Mouse (Mus musculus): ENCODE results near the gene Pde4d. TPM values are rescaled to one million over a fixed set of nuclear protein-coding genes. Genes with fewer than 3 reads are reported as not detected.

Pde4d gene
- polyA plus RNA-seq, 1 experiment from 2014 or later, result 32.1 TPM

DNA sequence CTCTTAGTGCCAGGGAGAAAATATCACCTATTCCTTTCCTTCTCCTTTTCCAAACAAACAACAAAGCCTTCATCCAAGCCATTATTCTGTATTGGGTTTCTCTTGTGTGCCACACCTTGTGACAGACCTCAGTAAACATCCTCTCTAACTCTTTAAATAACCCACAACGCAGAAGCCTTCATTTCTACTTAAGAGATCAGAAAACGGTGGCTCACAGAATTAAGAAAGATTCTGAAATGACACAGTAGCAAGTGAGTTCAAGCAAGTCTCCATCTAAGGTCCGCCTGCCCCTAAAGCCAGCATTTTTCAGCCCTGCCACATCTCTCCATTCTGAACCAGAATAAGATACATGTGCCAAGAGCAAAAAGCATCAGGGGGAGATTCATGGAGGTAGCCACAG, 1370.4 kb downstream of the Pde4d start:
- 0 out of 2 replicates have a peak overlapping the region, but pooled peaks have one; percentile 40 for H3K27ac ChIP-seq (ENCODE audit: low read depth, low read length)
- peaks cover 34% of the 10 kb centered on the region for H3K4me1 ChIP-seq (ENCODE audit: control insufficient read depth, insufficient read depth, low read length)
- ATAC-seq (ENCODE audit: low read depth), result no peak
- no peak overlapping the region for H3K4me2 ChIP-seq (ENCODE audit: low read depth, low read length)
- H3K27me3 ChIP-seq (ENCODE audit: control insufficient read depth, insufficient read depth, low read length), result no peaks in the 10 kb centered on the region
- no peaks in the 10 kb centered on the region for H3K36me3 ChIP-seq (ENCODE audit: control insufficient read depth, insufficient read depth, low read length)
- H3K4me3 ChIP-seq (ENCODE audit: low read depth, low read length), result no peak overlapping the region
- WGBS, result 82% methylated on average over 3 of the region's 3 CpGs
- no peak overlapping the region for H3K9ac ChIP-seq (replicated peaks; ENCODE audit: low read depth, low read length)
- no peaks in the 10 kb centered on the region for H3K9me3 ChIP-seq (ENCODE audit: control insufficient read depth, low read length)

GRCm38 (mm10) chr13:109820866-109821265, 1371.1 kb downstream of the Pde4d start:
- no peak overlapping the region for H3K4me2 ChIP-seq (ENCODE audit: low read depth, low read length)
- WGBS, result 73% methylated on average over 3 of the region's 3 CpGs
- H3K4me3 ChIP-seq (ENCODE audit: low read depth, low read length), result no peak overlapping the region
- no peaks in the 10 kb centered on the region for H3K36me3 ChIP-seq (ENCODE audit: control insufficient read depth, insufficient read depth, low read length)
- H3K9ac ChIP-seq (replicated peaks; ENCODE audit: low read depth, low read length), result no peak overlapping the region
- no peaks in the 10 kb centered on the region for H3K9me3 ChIP-seq (ENCODE audit: control insufficient read depth, low read length)
- ATAC-seq (ENCODE audit: low read depth), result no peak
- H3K27me3 ChIP-seq (ENCODE audit: control insufficient read depth, insufficient read depth, low read length), result no peaks in the 10 kb centered on the region
- H3K4me1 ChIP-seq (ENCODE audit: control insufficient read depth, insufficient read depth, low read length), result peaks cover 34% of the 10 kb centered on the region
- peak overlapping the region; percentile 92 for H3K27ac ChIP-seq (ENCODE audit: low read depth, low read length)

- WGBS, result 10% methylated on average over 8 of the region's 8 CpGs
- Histone ChIP-seq H3K4me1 (ENCODE audit: control insufficient read depth, insufficient read depth, low read length) (peaks cover 34% of the 10 kb centered on the region), H3K27me3 (ENCODE audit: control insufficient read depth, insufficient read depth, low read length) (no peaks in the 10 kb centered on the region), H3K4me2 (ENCODE audit: low read depth, low read length) (peak overlapping the region; percentile 51), H3K9me3 (ENCODE audit: control insufficient read depth, low read length) (no peaks in the 10 kb centered on the region), H3K36me3 (ENCODE audit: control insufficient read depth, insufficient read depth, low read length) (no peaks in the 10 kb centered on the region), H3K27ac (ENCODE audit: low read depth, low read length) (peak overlapping the region; percentile 92), H3K4me3 (ENCODE audit: low read depth, low read length) (peak overlapping the region; percentile 22), H3K9ac (replicated peaks; ENCODE audit: low read depth, low read length) (peak overlapping the region; percentile 41; the same call in 1 of the 2 replicates)
- ATAC-seq (ENCODE audit: low read depth), result peak; percentile 77
These were observed 1372.1 kb downstream of the Pde4d start for GRCm38 (mm10) chr13:109821725-109822412.

GRCm38 (mm10) chr13:109822413-109823298, 1372.9 kb downstream of the Pde4d start:
- Histone ChIP-seq H3K27ac (ENCODE audit: low read depth, low read length) (peak overlapping the region; percentile 92), H3K4me2 (ENCODE audit: low read depth, low read length) (peak overlapping the region; percentile 51), H3K4me3 (ENCODE audit: low read depth, low read length) (peak overlapping the region; percentile 22), H3K36me3 (ENCODE audit: control insufficient read depth, insufficient read depth, low read length) (no peaks in the 10 kb centered on the region), H3K9me3 (ENCODE audit: control insufficient read depth, low read length) (no peaks in the 10 kb centered on the region), H3K27me3 (ENCODE audit: control insufficient read depth, insufficient read depth, low read length) (no peaks in the 10 kb centered on the region), H3K4me1 (ENCODE audit: control insufficient read depth, insufficient read depth, low read length) (peaks cover 34% of the 10 kb centered on the region), H3K9ac (replicated peaks; ENCODE audit: low read depth, low read length) (peak overlapping the region; percentile 41; the same call in 1 of the 2 replicates)
- peak; percentile 96 for ATAC-seq (ENCODE audit: low read depth)
- WGBS, result under 1% methylated on average over 15 of the region's 15 CpGs

GRCm38 (mm10) chr13:109823307-109824031, 1373.7 kb downstream of the Pde4d start:
- Histone ChIP-seq H3K27me3 (ENCODE audit: control insufficient read depth, insufficient read depth, low read length) (no peaks in the 10 kb centered on the region), H3K9ac (replicated peaks; ENCODE audit: low read depth, low read length) (peak overlapping the region; percentile 26; the same call in 1 of the 2 replicates), H3K36me3 (ENCODE audit: control insufficient read depth, insufficient read depth, low read length) (no peaks in the 10 kb centered on the region), H3K9me3 (ENCODE audit: control insufficient read depth, low read length) (no peaks in the 10 kb centered on the region), H3K4me2 (ENCODE audit: low read depth, low read length) (peak overlapping the region; percentile 51; the same call in 1 of the 2 replicates), H3K4me3 (ENCODE audit: low read depth, low read length) (no peak overlapping the region), H3K4me1 (ENCODE audit: control insufficient read depth, insufficient read depth, low read length) (peaks cover 34% of the 10 kb centered on the region), H3K27ac (ENCODE audit: low read depth, low read length) (peak overlapping the region; percentile 92)
- 22% methylated on average over 11 of the region's 11 CpGs for WGBS
- ATAC-seq (ENCODE audit: low read depth), result no peak

GRCm38 (mm10) chr13:109825891-109826290, 1376.1 kb downstream of the Pde4d start:
- Histone ChIP-seq H3K4me3 (ENCODE audit: low read depth, low read length) (no peak overlapping the region), H3K27me3 (ENCODE audit: control insufficient read depth, insufficient read depth, low read length) (no peaks in the 10 kb centered on the region), H3K27ac (ENCODE audit: low read depth, low read length) (no peak overlapping the region), H3K9me3 (ENCODE audit: control insufficient read depth, low read length) (no peaks in the 10 kb centered on the region), H3K36me3 (ENCODE audit: control insufficient read depth, insufficient read depth, low read length) (no peaks in the 10 kb centered on the region), H3K4me1 (ENCODE audit: control insufficient read depth, insufficient read depth, low read length) (peaks cover 28% of the 10 kb centered on the region), H3K4me2 (ENCODE audit: low read depth, low read length) (no peak overlapping the region), H3K9ac (replicated peaks; ENCODE audit: low read depth, low read length) (no peak overlapping the region)
- no peak for ATAC-seq (ENCODE audit: low read depth)
- 83% methylated on average over 6 of the region's 6 CpGs for WGBS

DNA sequence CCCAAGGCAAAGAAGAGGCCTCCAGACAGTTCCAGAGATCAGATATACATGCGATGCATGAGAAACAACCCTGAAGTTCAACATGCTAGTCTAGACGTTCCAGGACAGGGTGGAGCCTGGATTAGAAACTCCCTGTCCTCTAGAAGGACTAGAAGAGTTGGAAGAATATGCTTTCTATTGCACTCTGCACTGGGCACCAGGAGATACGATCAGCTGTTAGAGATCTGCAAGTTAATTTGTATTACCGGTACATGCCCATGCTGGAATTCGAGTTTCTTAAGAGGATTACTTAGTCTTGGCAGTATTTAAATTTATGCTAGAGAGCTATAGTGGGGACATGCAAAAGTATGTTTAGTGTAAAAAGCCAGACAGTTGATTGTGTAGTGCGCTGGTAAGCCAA, 1377.6 kb downstream of the Pde4d start:
- H3K27me3 ChIP-seq (ENCODE audit: control insufficient read depth, insufficient read depth, low read length), result no peaks in the 10 kb centered on the region
- WGBS, result 93% methylated on average over 6 of the region's 6 CpGs
- no peak overlapping the region for H3K27ac ChIP-seq (ENCODE audit: low read depth, low read length)
- no peaks in the 10 kb centered on the region for H3K9me3 ChIP-seq (ENCODE audit: control insufficient read depth, low read length)
- peaks cover 17% of the 10 kb centered on the region; the same call in 1 of the 2 replicates for H3K4me1 ChIP-seq (ENCODE audit: control insufficient read depth, insufficient read depth, low read length)
- no peak for ATAC-seq (ENCODE audit: low read depth)
- no peak overlapping the region for H3K4me2 ChIP-seq (ENCODE audit: low read depth, low read length)
- no peak overlapping the region for H3K9ac ChIP-seq (replicated peaks; ENCODE audit: low read depth, low read length)
- no peak overlapping the region for H3K4me3 ChIP-seq (ENCODE audit: low read depth, low read length)
- H3K36me3 ChIP-seq (ENCODE audit: control insufficient read depth, insufficient read depth, low read length), result no peaks in the 10 kb centered on the region

DNA sequence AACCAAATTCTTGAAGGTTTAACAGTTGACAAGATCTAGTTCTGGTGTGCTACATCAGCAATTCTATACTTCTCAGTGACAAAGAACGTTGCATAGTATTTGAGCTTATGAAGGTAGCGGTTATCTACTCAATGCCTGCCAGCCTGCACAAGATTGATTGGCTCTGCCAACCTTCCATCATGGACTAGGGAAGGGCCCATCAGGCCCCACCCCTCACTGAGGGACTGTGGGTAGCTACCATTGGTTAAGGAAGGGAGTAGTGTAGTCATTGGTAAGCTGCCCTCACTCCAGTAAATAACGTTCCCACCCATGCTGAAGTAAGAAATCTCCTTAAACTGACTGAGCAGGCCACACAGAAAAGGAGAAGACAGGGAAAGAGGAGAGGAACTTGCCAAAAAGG, 1378.2 kb downstream of the Pde4d start:
- no peak for ATAC-seq (ENCODE audit: low read depth)
- H3K9ac ChIP-seq (replicated peaks; ENCODE audit: low read depth, low read length), result no peak overlapping the region
- H3K27ac ChIP-seq (ENCODE audit: low read depth, low read length), result no peak overlapping the region
- 87% methylated on average over 3 of the region's 3 CpGs for WGBS
- H3K27me3 ChIP-seq (ENCODE audit: control insufficient read depth, insufficient read depth, low read length), result no peaks in the 10 kb centered on the region
- no peak overlapping the region for H3K4me2 ChIP-seq (ENCODE audit: low read depth, low read length)
- H3K9me3 ChIP-seq (ENCODE audit: control insufficient read depth, low read length), result no peaks in the 10 kb centered on the region
- H3K4me3 ChIP-seq (ENCODE audit: low read depth, low read length), result no peak overlapping the region
- H3K4me1 ChIP-seq (ENCODE audit: control insufficient read depth, insufficient read depth, low read length), result peaks cover 16% of the 10 kb centered on the region; the same call in 1 of the 2 replicates
- H3K36me3 ChIP-seq (ENCODE audit: control insufficient read depth, insufficient read depth, low read length), result no peaks in the 10 kb centered on the region

Data from neural tube, embryonic 14.5 days (tissue).